Mouse (Mus musculus) gastrocnemius, adult 2 months (tissue): ENCODE measurements at regions not wholly inside any gene's neighbourhood (a gene's known extent, or its start where the extent isn't known, plus 50 kb on each side); places are given as distances from the start of the nearest gene placed in this dataset.

Experiments
- DNase-seq: peaks from one replicate; pipeline ENCODE4 v3.0.0; 2022
- H3K27ac ChIP-seq: fragments of 200-600 bp; 2 replicates; pipeline ENCODE4 v1.8.1; 2022; ENCODE audit warnings: mild to moderate bottlenecking
- H3K4me3 ChIP-seq: fragments of 200-600 bp; 2 replicates; pipeline ENCODE4 v1.8.1; 2022; ENCODE audit warnings: mild to moderate bottlenecking, moderate library complexity
- CTCF ChIP-seq: fragments of 200-600 bp; IDR thresholded peaks from 2 replicates; pipeline ENCODE4 v1.8.1; 2022; ENCODE audit warnings: antibody characterized with exemption, mild to moderate bottlenecking, moderate library complexity
- intact Hi-C: fragments of 180-260 bp; cut with DNase I; formaldehyde crosslinking; loops from one replicate; pipeline ENCODE4 v1.15.1; 2025

- Histone ChIP-seq H3K27ac (no peak overlapping the region), H3K4me3 (no peak overlapping the region)
- DNase-seq, result no peak
- intact Hi-C loops, result no loop called here
- TF ChIP-seq CTCF, result no peak
Measured at GRCm38 (mm10) chr11:44303786-44304185, 96.1 kb upstream of the Il12b start.

- Histone ChIP-seq H3K27ac (no peak overlapping the region), H3K4me3 (no peak overlapping the region)
- intact Hi-C loops, result no loop called here
- TF ChIP-seq CTCF, result no peak
- no peak for DNase-seq
Measured at GRCm38 (mm10) chr11:44316061-44316460, 83.8 kb upstream of the Il12b start.

- intact Hi-C loops, result no loop called here
- TF ChIP-seq CTCF, result no peak
- H3K4me3 ChIP-seq, result no peak overlapping the region
- H3K27ac ChIP-seq, result no peak overlapping the region
- no peak for DNase-seq
Measured at GRCm38 (mm10) chr11:44319136-44319535, 80.7 kb upstream of the Il12b start.

- intact Hi-C loops, result no loop called here
- no peak for TF ChIP-seq CTCF
- DNase-seq, result peak; percentile 34
- H3K27ac ChIP-seq, result no peak overlapping the region
- H3K4me3 ChIP-seq, result no peak overlapping the region
Measured at GRCm38 (mm10) chr11:44323314-44323713, 76.5 kb upstream of the Il12b start.

GRCm38 (mm10) chr11:44325066-44325465 lies 74.8 kb upstream of the Il12b start:
- DNase-seq, result no peak
- no peak overlapping the region for H3K27ac ChIP-seq
- intact Hi-C loops, result no loop called here
- TF ChIP-seq CTCF, result no peak
- H3K4me3 ChIP-seq, result no peak overlapping the region

GRCm38 (mm10) chr11:44325525-44325924 lies 74.3 kb upstream of the Il12b start:
- DNase-seq, result no peak
- Histone ChIP-seq H3K27ac (no peak overlapping the region), H3K4me3 (no peak overlapping the region)
- intact Hi-C loops, result no loop called here
- TF ChIP-seq CTCF, result no peak

GRCm38 (mm10) chr11:44329503-44329902 lies 70.4 kb upstream of the Il12b start:
- no peak for DNase-seq
- intact Hi-C loops, result no loop called here
- H3K27ac ChIP-seq, result no peak overlapping the region
- TF ChIP-seq CTCF, result no peak
- H3K4me3 ChIP-seq, result no peak overlapping the region

GRCm38 (mm10) chr11:44330438-44330837 lies 69.4 kb upstream of the Il12b start:
- no peak for DNase-seq
- TF ChIP-seq CTCF, result no peak
- no peak overlapping the region for H3K27ac ChIP-seq
- intact Hi-C loops, result loop anchor here (2.0 kb wide), 1 partner anchor 494 kb away; no protein-coding TSS in a partner anchor
- no peak overlapping the region for H3K4me3 ChIP-seq

- Histone ChIP-seq H3K4me3 (no peak overlapping the region), H3K27ac (no peak overlapping the region)
- DNase-seq, result peak; percentile 39
- intact Hi-C loops, result loop anchor here (1.0 to 2.0 kb wide), 3 partner anchors 494 to 565 kb away; no protein-coding TSS in a partner anchor
- peak; percentile 74 for TF ChIP-seq CTCF
Measured at GRCm38 (mm10) chr11:44330851-44331773, 68.8 kb upstream of the Il12b start.

GRCm38 (mm10) chr11:44331774-44332129 lies 68.1 kb upstream of the Il12b start:
- Histone ChIP-seq H3K4me3 (no peak overlapping the region), H3K27ac (no peak overlapping the region)
- TF ChIP-seq CTCF, result no peak
- DNase-seq, result no peak
- intact Hi-C loops, result loop anchor here (1.0 to 2.0 kb wide), 3 partner anchors 495 to 565 kb away; no protein-coding TSS in a partner anchor

GRCm38 (mm10) chr11:44340531-44340930 lies 59.3 kb upstream of the Il12b start:
- no peak for TF ChIP-seq CTCF
- Histone ChIP-seq H3K27ac (no peak overlapping the region), H3K4me3 (no peak overlapping the region)
- intact Hi-C loops, result no loop called here
- DNase-seq, result no peak

- DNase-seq, result no peak
- no peak overlapping the region for H3K27ac ChIP-seq
- intact Hi-C loops, result no loop called here
- TF ChIP-seq CTCF, result no peak
- no peak overlapping the region for H3K4me3 ChIP-seq
Measured at GRCm38 (mm10) chr11:44348308-44348707, 51.6 kb upstream of the Il12b start.

- intact Hi-C loops, result no loop called here
- Histone ChIP-seq H3K4me3 (no peak overlapping the region), H3K27ac (no peak overlapping the region)
- DNase-seq, result no peak
- no peak for TF ChIP-seq CTCF
Measured at GRCm38 (mm10) chr11:44349546-44349945, 50.3 kb upstream of the Il12b start.
